17 mouse cellular contexts compared by ENCODE assay signal in the genomic region with DNA sequence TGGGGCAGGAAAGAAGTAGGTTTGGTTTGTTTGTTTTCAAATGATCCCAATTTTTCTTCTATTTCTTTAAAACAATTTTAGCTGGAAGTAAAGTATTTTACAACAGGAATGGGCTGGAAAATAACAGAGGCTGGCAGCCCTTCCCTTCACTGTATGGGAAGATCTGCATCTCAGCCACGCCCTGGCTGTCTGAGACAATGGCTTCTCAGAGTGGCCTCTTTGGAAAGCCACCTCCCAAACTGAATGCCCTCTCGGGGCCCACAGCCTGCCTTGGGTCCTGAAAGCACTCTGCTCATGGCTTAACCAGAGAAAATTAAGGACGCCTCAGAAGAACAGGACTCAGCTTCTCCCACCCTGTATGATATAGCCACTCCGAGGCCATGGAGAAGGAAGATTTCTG. TPM values are rescaled to one million over a fixed set of nuclear protein-coding genes. Genes with fewer than 3 reads are reported as not detected.
A peak's percentile ranks its signal among the peaks of the same experiment; 100 is the strongest.
DNase-seq lines count a peak whose midpoint lies in the region; ATAC-seq and TF ChIP-seq lines count a peak whose summit lies in the region.
"Had no signal": no experiment of that assay in that cellular context is flagged by ENCODE, and none has a peak within 500 bp of the region (broad histone marks: within the 10 kb centered on the region; RNA-seq: fewer than 3 reads in every experiment).

No protein-coding gene starts in this region.

- no peak overlapping the region for H3K4me3 ChIP-seq in forebrain, embryonic 16.5 days (replicated peaks; ENCODE audit: low read length)
- H3K4me3 ChIP-seq in forebrain, embryonic 12.5 days (replicated peaks) = no peak overlapping the region
- H3K4me3 ChIP-seq in left cerebral cortex, adult 2 months = no peak overlapping the region
- no peak overlapping the region for H3K4me3 ChIP-seq in neural tube, embryonic 12.5 days
- H3K4me3 ChIP-seq in neural tube, embryonic 15.5 days (replicated peaks) = no peak overlapping the region
- no peak overlapping the region for H3K4me3 ChIP-seq in midbrain, embryonic 16.5 days (ENCODE audit: low read depth, low read length)
- H3K4me3 ChIP-seq: embryonic facial prominence, embryonic 13.5 days; heart, embryonic 13.5 days; lung, embryonic 15.5 days had no signal

- no peak for ATAC-seq in forebrain, embryonic 16.5 days
- no peak for ATAC-seq in forebrain, embryonic 12.5 days (ENCODE audit: low FRiP score)
- ATAC-seq in neural tube, embryonic 12.5 days (ENCODE audit: low FRiP score, low read depth) = no peak
- ATAC-seq in neural tube, embryonic 15.5 days (ENCODE audit: low FRiP score) = no peak
- no peak for ATAC-seq in midbrain, embryonic 16.5 days
- ATAC-seq: CD4-positive, CD25-positive, alpha-beta regulatory T cell, adult 4 months; inflammation-experienced regulatory T-cells, adult 6 months had no signal

- H3K4me1 ChIP-seq in forebrain, embryonic 16.5 days (replicated peaks; ENCODE audit: control insufficient read depth, insufficient read depth, low read length) = peaks cover 17% of the 10 kb centered on the region
- H3K4me1 ChIP-seq in forebrain, embryonic 12.5 days = peaks cover 26% of the 10 kb centered on the region
- H3K4me1 ChIP-seq in neural tube, embryonic 12.5 days = peaks cover 29% of the 10 kb centered on the region
- peaks cover 48% of the 10 kb centered on the region for H3K4me1 ChIP-seq in neural tube, embryonic 15.5 days
- H3K4me1 ChIP-seq in midbrain, embryonic 16.5 days (ENCODE audit: control insufficient read depth, insufficient read depth, low read length) = peaks cover 20% of the 10 kb centered on the region

- WGBS in forebrain, embryonic 16.5 days = 77% methylated on average over 4 of the region's 4 CpGs
- 74% methylated on average over 4 of the region's 4 CpGs for WGBS in forebrain, embryonic 12.5 days
- WGBS in neural tube, embryonic 12.5 days = 66% methylated on average over 4 of the region's 4 CpGs
- 63% methylated on average over 4 of the region's 4 CpGs for WGBS in neural tube, embryonic 15.5 days
- 66% methylated on average over 4 of the region's 4 CpGs for WGBS in midbrain, embryonic 16.5 days

- no peaks in the 10 kb centered on the region for H3K36me3 ChIP-seq in forebrain, embryonic 16.5 days (ENCODE audit: control insufficient read depth, insufficient read depth)
- H3K36me3 ChIP-seq in forebrain, embryonic 12.5 days (replicated peaks) = peaks cover 58% of the 10 kb centered on the region
- H3K36me3 ChIP-seq in neural tube, embryonic 12.5 days = peaks cover 64% of the 10 kb centered on the region
- peaks cover 57% of the 10 kb centered on the region for H3K36me3 ChIP-seq in neural tube, embryonic 15.5 days
- H3K36me3 ChIP-seq in midbrain, embryonic 16.5 days (ENCODE audit: control insufficient read depth, insufficient read depth, low read length) = peaks cover 7% of the 10 kb centered on the region; the same call in 1 of the 2 replicates

- H3K4me2 ChIP-seq in forebrain, embryonic 16.5 days (ENCODE audit: low read length) = no peak overlapping the region
- H3K4me2 ChIP-seq in forebrain, embryonic 12.5 days = no peak overlapping the region
- H3K4me2 ChIP-seq in neural tube, embryonic 12.5 days (replicated peaks) = no peak overlapping the region
- no peak overlapping the region for H3K4me2 ChIP-seq in neural tube, embryonic 15.5 days
- H3K4me2 ChIP-seq in midbrain, embryonic 16.5 days (ENCODE audit: low read length) = no peak overlapping the region
- H3K4me2 ChIP-seq: embryonic facial prominence, embryonic 13.5 days; heart, embryonic 13.5 days; lung, embryonic 15.5 days had no signal

- H3K9ac ChIP-seq in forebrain, embryonic 16.5 days (replicated peaks; ENCODE audit: low read depth, low read length) = 0 out of 2 replicates have a peak overlapping the region, but pooled peaks have one; percentile 10
- no peak overlapping the region for H3K9ac ChIP-seq in forebrain, embryonic 12.5 days
- peak overlapping the region; percentile 26; the same call in 1 of the 2 replicates for H3K9ac ChIP-seq in neural tube, embryonic 12.5 days
- no peak overlapping the region for H3K9ac ChIP-seq in neural tube, embryonic 15.5 days (replicated peaks)
- H3K9ac ChIP-seq in midbrain, embryonic 16.5 days (ENCODE audit: low read depth, low read length) = peak overlapping the region; percentile 49; the same call in 1 of the 2 replicates
- H3K9ac ChIP-seq: embryonic facial prominence, embryonic 13.5 days; heart, embryonic 13.5 days; lung, embryonic 15.5 days had no signal

- no peak overlapping the region for H3K27ac ChIP-seq in forebrain, embryonic 16.5 days (ENCODE audit: low read length)
- H3K27ac ChIP-seq in forebrain, embryonic 12.5 days = no peak overlapping the region
- H3K27ac ChIP-seq in left cerebral cortex, adult 2 months = 0 out of 2 replicates have a peak overlapping the region, but pooled peaks have one; percentile 10
- no peak overlapping the region for H3K27ac ChIP-seq in neural tube, embryonic 12.5 days
- no peak overlapping the region; the same call in 1 of the 2 replicates for H3K27ac ChIP-seq in neural tube, embryonic 15.5 days (replicated peaks)
- H3K27ac ChIP-seq in midbrain, embryonic 16.5 days (ENCODE audit: low read length) = no peak overlapping the region
- H3K27ac ChIP-seq: embryonic facial prominence, embryonic 13.5 days; heart, embryonic 13.5 days; lung, embryonic 15.5 days had no signal

- intact Hi-C loops in left cerebral cortex, adult 2 months (cut with DNase I) = no loop called here
- intact Hi-C loops in left cerebral cortex, postnatal 4 days (cut with DNase I) = no loop called here

- no peaks in the 10 kb centered on the region for H3K27me3 ChIP-seq in forebrain, embryonic 16.5 days (replicated peaks; ENCODE audit: control insufficient read depth, insufficient read depth, low read length)
- H3K27me3 ChIP-seq in forebrain, embryonic 12.5 days = no peaks in the 10 kb centered on the region
- no peaks in the 10 kb centered on the region for H3K27me3 ChIP-seq in neural tube, embryonic 12.5 days (replicated peaks)
- H3K27me3 ChIP-seq in neural tube, embryonic 15.5 days (replicated peaks) = no peaks in the 10 kb centered on the region
- H3K27me3 ChIP-seq in midbrain, embryonic 16.5 days (ENCODE audit: control insufficient read depth, insufficient read depth, low read depth, low read length) = no peaks in the 10 kb centered on the region
- H3K27me3 ChIP-seq: embryonic facial prominence, embryonic 13.5 days; lung, embryonic 15.5 days had no signal

- no peaks in the 10 kb centered on the region for H3K9me3 ChIP-seq in forebrain, embryonic 16.5 days (ENCODE audit: control insufficient read depth, low read length)
- H3K9me3 ChIP-seq in forebrain, embryonic 12.5 days = no peaks in the 10 kb centered on the region
- no peaks in the 10 kb centered on the region for H3K9me3 ChIP-seq in neural tube, embryonic 12.5 days
- H3K9me3 ChIP-seq in neural tube, embryonic 15.5 days (replicated peaks) = no peaks in the 10 kb centered on the region
- no peaks in the 10 kb centered on the region for H3K9me3 ChIP-seq in midbrain, embryonic 16.5 days (replicated peaks; ENCODE audit: control insufficient read depth, low read length, poor library complexity, severe bottlenecking)
- H3K9me3 ChIP-seq: embryonic facial prominence, embryonic 13.5 days; heart, embryonic 13.5 days; lung, embryonic 15.5 days had no signal

- DNase-seq in left cerebral cortex, adult 2 months (ENCODE audit: extremely low spot score in 1 of 2, low spot score in 2 of 2) = no peak
- DNase-seq in left cerebral cortex, postnatal 4 days = no peak
- no peak for DNase-seq in spleen, postnatal 36 days (ENCODE audit: low spot score in 2 of 2)
- DNase-seq: adrenal gland, postnatal 10 days; cerebellum, postnatal 10 days; kidney, adult 2 months; kidney, postnatal 10 days had no signal

- TF ChIP-seq CTCF in left cerebral cortex, adult 2 months (IDR thresholded peaks at IDR 0.05) = no peak

RNA-seq across cellular contexts. Expression of a gene that starts 3.7 kb away (rescaled TPM):
- 319 and 342 TPM in 2 replicates for polyA plus RNA-seq in forebrain, embryonic 16.5 days (2015; fragmentation: Nextera tagmentation; extraction: Ambion mirVana)
- polyA plus RNA-seq in forebrain, embryonic 12.5 days (2016; fragmentation: Nextera tagmentation; extraction: Ambion mirVana) = 226 and 229 TPM in 2 replicates
- total RNA-seq in left cerebral cortex, adult 2 months (2021) = 100 to 1,000 TPM; 254 to 259 TPM
- 100 to 1,000 TPM; 298 to 302 TPM for total RNA-seq in left cerebral cortex, postnatal 4 days (2021)
- polyA plus RNA-seq in neural tube, embryonic 12.5 days (2016; fragmentation: Nextera tagmentation; extraction: Ambion mirVana) = 273 and 277 TPM in 2 replicates
- 304 and 335 TPM in 2 replicates for polyA plus RNA-seq in neural tube, embryonic 15.5 days (2015; fragmentation: Nextera tagmentation; extraction: Ambion mirVana)
- polyA plus RNA-seq in midbrain, embryonic 16.5 days (2015; fragmentation: Nextera tagmentation; extraction: Ambion mirVana) = 332 and 345 TPM in 2 replicates

RNA-seq across cellular contexts. Expression of a gene that starts 6.7 kb away (rescaled TPM):
- polyA plus RNA-seq in forebrain, embryonic 16.5 days (2015; fragmentation: Nextera tagmentation; extraction: Ambion mirVana) = 98.9 and 106 TPM in 2 replicates
- 44.1 and 53.1 TPM in 2 replicates for polyA plus RNA-seq in forebrain, embryonic 12.5 days (2016; fragmentation: Nextera tagmentation; extraction: Ambion mirVana)
- total RNA-seq in left cerebral cortex, adult 2 months (2021) = 1,000 to 10,000 TPM; 1,016 to 1,023 TPM
- 100 to 1,000 TPM; 291 to 312 TPM for total RNA-seq in left cerebral cortex, postnatal 4 days (2021)
- 72.7 and 81.6 TPM in 2 replicates for polyA plus RNA-seq in neural tube, embryonic 12.5 days (2016; fragmentation: Nextera tagmentation; extraction: Ambion mirVana)
- polyA plus RNA-seq in neural tube, embryonic 15.5 days (2015; fragmentation: Nextera tagmentation; extraction: Ambion mirVana) = 97.3 and 113 TPM in 2 replicates
- 113 and 120 TPM in 2 replicates for polyA plus RNA-seq in midbrain, embryonic 16.5 days (2015; fragmentation: Nextera tagmentation; extraction: Ambion mirVana)
- polyA plus RNA-seq: CD4-positive, CD25-positive, alpha-beta regulatory T cell, adult 4 months had no signal

RNA-seq across cellular contexts. Expression of a gene that starts 18.9 kb away (rescaled TPM):
- polyA plus RNA-seq in forebrain, embryonic 16.5 days (2015; fragmentation: Nextera tagmentation; extraction: Ambion mirVana) = 10.2 and 15.3 TPM in 2 replicates
- 18.4 and 21.2 TPM in 2 replicates for polyA plus RNA-seq in forebrain, embryonic 12.5 days (2016; fragmentation: Nextera tagmentation; extraction: Ambion mirVana)
- 10 to 100 TPM; 42.2 to 52.4 TPM for total RNA-seq in left cerebral cortex, adult 2 months (2021)
- 10 to 100 TPM; 47.7 to 51.5 TPM for total RNA-seq in left cerebral cortex, postnatal 4 days (2021)
- polyA plus RNA-seq in neural tube, embryonic 12.5 days (2016; fragmentation: Nextera tagmentation; extraction: Ambion mirVana) = 18.4 and 20.5 TPM in 2 replicates
- 16.4 and 18.3 TPM in 2 replicates for polyA plus RNA-seq in neural tube, embryonic 15.5 days (2015; fragmentation: Nextera tagmentation; extraction: Ambion mirVana)
- polyA plus RNA-seq in midbrain, embryonic 16.5 days (2015; fragmentation: Nextera tagmentation; extraction: Ambion mirVana) = 12.6 and 15.3 TPM in 2 replicates

RNA-seq across cellular contexts. Expression of a gene that starts 41.7 kb away (rescaled TPM):
- 127 and 135 TPM in 2 replicates for polyA plus RNA-seq in forebrain, embryonic 16.5 days (2015; fragmentation: Nextera tagmentation; extraction: Ambion mirVana)
- polyA plus RNA-seq in forebrain, embryonic 12.5 days (2016; fragmentation: Nextera tagmentation; extraction: Ambion mirVana) = 177 and 183 TPM in 2 replicates
- total RNA-seq in left cerebral cortex, adult 2 months (2021) = 10 to 100 TPM; 55.3 to 61.5 TPM
- 10 to 100 TPM; 65.3 to 65.5 TPM for total RNA-seq in left cerebral cortex, postnatal 4 days (2021)
- 145 and 146 TPM in 2 replicates for polyA plus RNA-seq in neural tube, embryonic 12.5 days (2016; fragmentation: Nextera tagmentation; extraction: Ambion mirVana)
- 108 and 115 TPM in 2 replicates for polyA plus RNA-seq in neural tube, embryonic 15.5 days (2015; fragmentation: Nextera tagmentation; extraction: Ambion mirVana)
- polyA plus RNA-seq in midbrain, embryonic 16.5 days (2015; fragmentation: Nextera tagmentation; extraction: Ambion mirVana) = 123 and 128 TPM in 2 replicates

RNA-seq across cellular contexts. Expression of a gene that starts 51.9 kb away (rescaled TPM):
- polyA plus RNA-seq in forebrain, embryonic 16.5 days (2015; fragmentation: Nextera tagmentation; extraction: Ambion mirVana) = 0.49 and 1.2 TPM in 2 replicates
- polyA plus RNA-seq in forebrain, embryonic 12.5 days (2016; fragmentation: Nextera tagmentation; extraction: Ambion mirVana) = 0.64 and 1.3 TPM in 2 replicates
- 1 to 10 TPM in 1 of 2 experiments, under 1 TPM in 1; 0.47 to 1.2 TPM for total RNA-seq in left cerebral cortex, adult 2 months (2021)
- 1 to 10 TPM in 1 of 2 experiments, under 1 TPM in 1; 0.56 to 1.1 TPM for total RNA-seq in left cerebral cortex, postnatal 4 days (2021)
- 1.7 and 2.0 TPM in 2 replicates for polyA plus RNA-seq in neural tube, embryonic 12.5 days (2016; fragmentation: Nextera tagmentation; extraction: Ambion mirVana)
- 0.88 and 13.1 TPM in 2 replicates for polyA plus RNA-seq in neural tube, embryonic 15.5 days (2015; fragmentation: Nextera tagmentation; extraction: Ambion mirVana)
- 0.46 and 0.75 TPM in 2 replicates for polyA plus RNA-seq in midbrain, embryonic 16.5 days (2015; fragmentation: Nextera tagmentation; extraction: Ambion mirVana)

Comparison
In these comparisons a context has a peak if more than half of its experiments do, and no peak if none do; other contexts are left out.
1. H3K9ac ChIP-seq: peak in forebrain, embryonic 16.5 days (single experiment), neural tube, embryonic 12.5 days (single experiment) and midbrain, embryonic 16.5 days (single experiment); none in forebrain, embryonic 12.5 days (single experiment) and neural tube, embryonic 15.5 days (single experiment).